Mouse (Mus musculus): ENCODE data around the gene Arhgef10l.

DNA sequence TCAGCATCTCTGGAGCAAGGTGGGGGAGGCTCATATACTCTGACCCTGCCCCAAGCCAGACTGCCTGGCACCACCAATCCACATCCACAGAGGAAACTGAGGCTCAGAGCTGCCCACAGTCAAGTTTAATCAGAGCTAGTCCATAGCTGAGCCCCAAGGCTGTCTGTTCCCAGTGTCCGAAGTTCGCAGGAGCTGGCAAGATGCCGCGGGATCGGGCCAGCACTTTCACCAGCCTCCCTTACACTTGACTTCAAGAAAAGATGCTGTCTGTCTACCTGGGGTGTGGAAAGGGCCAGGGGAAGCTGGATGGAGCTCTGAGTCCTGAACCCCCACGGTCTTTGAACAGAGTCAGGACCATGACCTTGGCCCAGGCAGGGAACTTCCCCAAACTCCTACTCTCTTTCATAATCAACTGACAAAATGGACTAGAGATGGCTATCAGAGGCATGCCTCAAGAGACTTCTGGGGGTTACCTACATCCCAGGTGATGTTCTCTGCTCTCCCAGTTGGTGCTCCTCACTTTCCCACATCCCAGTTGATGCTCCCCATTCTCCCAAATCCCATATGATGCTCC lies 34.4 kb downstream of the Arhgef10l start:
- TF ChIP-seq CTCF (IDR thresholded peaks at IDR 0.05; ENCODE audit: low read depth, low read length) (no peak), POLR2A (IDR thresholded peaks at IDR 0.05; ENCODE audit: borderline replicate concordance, low read depth, low read length) (no peak)
